Mouse (Mus musculus): ENCODE measurements around the gene Gli1.

DNA sequence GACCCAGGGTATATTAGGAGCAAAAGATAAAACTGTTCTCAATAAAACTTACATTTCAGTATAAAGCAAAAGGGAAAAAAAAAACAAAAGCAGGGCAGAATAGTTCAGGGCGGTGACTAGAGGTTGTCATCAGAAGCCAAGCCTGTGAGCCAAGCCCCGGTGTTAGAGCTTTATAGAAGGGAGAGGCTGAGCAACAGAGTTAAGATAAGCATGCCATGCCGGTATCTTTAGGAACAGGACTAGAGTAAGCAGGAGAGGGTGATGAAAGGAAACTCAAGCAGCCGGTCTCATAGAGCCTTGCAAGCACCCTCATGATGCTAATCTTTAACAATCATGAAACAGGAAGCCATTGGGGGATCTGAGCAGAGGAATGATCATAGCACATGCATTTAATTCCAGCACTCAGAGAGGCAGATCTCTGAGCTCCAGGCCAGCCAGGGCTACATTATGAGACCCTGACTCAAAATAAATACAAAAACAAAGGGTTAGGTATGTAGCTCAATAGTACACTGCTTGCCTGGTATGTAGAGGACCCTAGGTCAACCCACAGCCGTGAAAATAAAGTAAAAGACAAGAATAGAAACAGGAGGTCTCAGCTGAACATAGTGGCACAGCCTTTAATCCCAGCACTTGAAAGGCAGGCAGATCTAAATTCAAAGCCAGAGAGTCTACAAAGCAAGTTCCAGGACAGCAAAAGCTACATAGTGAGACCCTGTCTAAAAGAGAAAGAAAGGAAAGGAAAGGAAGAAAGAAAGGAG is 49.7 kb downstream of the Gli1 start:
- TF ChIP-seq CHD2 (IDR thresholded peaks at IDR 0.05; ENCODE audit: low read length) (no peak), MAX (IDR thresholded peaks at IDR 0.05; ENCODE audit: low read length) (no peak), POLR2AphosphoS2 (IDR thresholded peaks at IDR 0.05; ENCODE audit: low read depth, low read length) (no peak), JUND (conservative IDR thresholded peaks at IDR 0.05; ENCODE audit: low read depth, low read length) (no peak), CTCF (conservative IDR thresholded peaks at IDR 0.05 in 1 of 2, IDR thresholded peaks at IDR 0.05 in 1 of 2; ENCODE audit: low read depth in 2 of 2, low read length in 2 of 2) (no peak), POLR2A (IDR thresholded peaks at IDR 0.05; ENCODE audit: low read depth, low read length) (no peak; the same call in 1 of the 2 replicates)
